Mouse (Mus musculus) cerebellum, adult 2 months (tissue): ENCODE measurements around the gene Fam162b.

Experiments used
- CTCF ChIP-seq: fragments of 200-500 bp; IDR thresholded peaks from 2 replicates; pipeline ENCODE4 v1.5.1; 2011; ENCODE audit warnings: low read depth, mild to moderate bottlenecking, control low read depth, low read length, moderate library complexity, borderline replicate concordance; ENCODE audit not compliant: insufficient read depth
- POLR2A ChIP-seq: fragments of 200-500 bp; IDR thresholded peaks from 2 replicates; pipeline ENCODE4 v1.6.1; 2011; ENCODE audit warnings: low read length, control low read depth, borderline replicate concordance; ENCODE audit not compliant: insufficient read depth

GRCm38 (mm10) chr10:51595001-51595931, 4.9 kb upstream of the Fam162b start:
- TF ChIP-seq CTCF (no peak), POLR2A (no peak)
